Mouse (Mus musculus): ENCODE data around the gene 6430628N08Rik. TPM values are rescaled to one million over a fixed set of nuclear protein-coding genes. Genes with fewer than 3 reads are reported as not detected.

Gene 6430628N08Rik
- polyA plus RNA-seq, 1 experiment from 2014 or later, result 0.23 TPM

- Histone ChIP-seq H3K9me3 (replicated peaks) (no peaks in the 10 kb centered on the region), H3K4me2 (replicated peaks) (peak within 1 kb of the TSS; percentile 71), H3K4me3 (replicated peaks) (peak within 1 kb of the TSS; percentile 41), H3K27me3 (peaks cover 96% of the 10 kb centered on the region), H3K9ac (no peak within 1 kb of the TSS; the same call in 1 of the 2 replicates), H3K36me3 (no peaks in the 10 kb centered on the region), H3K27ac (replicated peaks) (peak within 1 kb of the TSS; percentile 68), H3K4me1 (peaks cover 36% of the 10 kb centered on the region)
- 0 out of 2 replicates have a peak, but pooled peaks have one; percentile 37 for ATAC-seq (ENCODE audit: insufficient number of reproducible peaks, low FRiP score, low TSS enrichment, low read depth)
- under 1% methylated on average over 71 of the region's 71 CpGs for WGBS
Observed at GRCm38 (mm10) chr4:115939295-115940102, 49.0 kb downstream of the 6430628N08Rik start, which contains the start of gene Dmbx1. Dmbx1 (minus strand) TSS chr4:115939926.

GRCm38 (mm10) chr4:115940681-115941080, 50.2 kb downstream of the 6430628N08Rik start:
- no peak overlapping the region for H3K4me3 ChIP-seq (replicated peaks)
- no peak overlapping the region for H3K27ac ChIP-seq (replicated peaks)
- 14% methylated on average over 3 of the region's 3 CpGs for WGBS
- no peak overlapping the region for H3K4me2 ChIP-seq (replicated peaks)
- no peaks in the 10 kb centered on the region for H3K9me3 ChIP-seq (replicated peaks)
- no peaks in the 10 kb centered on the region for H3K36me3 ChIP-seq
- no peak overlapping the region for H3K9ac ChIP-seq
- H3K27me3 ChIP-seq, result peaks cover 98% of the 10 kb centered on the region
- peaks cover 36% of the 10 kb centered on the region for H3K4me1 ChIP-seq
- ATAC-seq (ENCODE audit: insufficient number of reproducible peaks, low FRiP score, low TSS enrichment, low read depth), result no peak

GRCm38 (mm10) chr4:115941242-115941820, 50.9 kb downstream of the 6430628N08Rik start:
- H3K4me2 ChIP-seq (replicated peaks), result no peak overlapping the region
- H3K9me3 ChIP-seq (replicated peaks), result no peaks in the 10 kb centered on the region
- no peaks in the 10 kb centered on the region for H3K36me3 ChIP-seq
- H3K4me3 ChIP-seq (replicated peaks), result no peak overlapping the region
- peaks cover 30% of the 10 kb centered on the region for H3K4me1 ChIP-seq
- WGBS, result 10% methylated on average over 9 of the region's 9 CpGs
- no peak for ATAC-seq (ENCODE audit: insufficient number of reproducible peaks, low FRiP score, low TSS enrichment, low read depth)
- H3K27ac ChIP-seq (replicated peaks), result no peak overlapping the region
- no peak overlapping the region for H3K9ac ChIP-seq
- H3K27me3 ChIP-seq, result peaks cover 98% of the 10 kb centered on the region

- H3K36me3 ChIP-seq, result no peaks in the 10 kb centered on the region
- no peak overlapping the region for H3K27ac ChIP-seq (replicated peaks)
- H3K9ac ChIP-seq, result no peak overlapping the region
- WGBS, result 1% methylated on average over 40 of the region's 41 CpGs
- H3K4me3 ChIP-seq (replicated peaks), result peak overlapping the region; percentile 27
- H3K4me2 ChIP-seq (replicated peaks), result peak overlapping the region; percentile 32
- ATAC-seq (ENCODE audit: insufficient number of reproducible peaks, low FRiP score, low TSS enrichment, low read depth), result no peak
- peaks cover 18% of the 10 kb centered on the region for H3K4me1 ChIP-seq
- H3K9me3 ChIP-seq (replicated peaks), result no peaks in the 10 kb centered on the region
- peaks cover 91% of the 10 kb centered on the region for H3K27me3 ChIP-seq
Observed at GRCm38 (mm10) chr4:115943669-115944314, 53.3 kb downstream of the 6430628N08Rik start.

Other genes with a start within 250 kb of the 6430628N08Rik start
- 4.3 and 4.4 TPM in 2 replicates for gene Cyp4b1, start 242.9 kb upstream of the 6430628N08Rik start, polyA plus RNA-seq (2015; fragmentation: Nextera tagmentation; extraction: Ambion mirVana)
- 41.1 and 45.7 TPM in 2 replicates for gene Efcab14, start 152.9 kb upstream of the 6430628N08Rik start, polyA plus RNA-seq (2015; fragmentation: Nextera tagmentation; extraction: Ambion mirVana)
- 0.35 TPM in 2 replicates for gene Tex38, start 109.6 kb upstream of the 6430628N08Rik start, polyA plus RNA-seq (2015; fragmentation: Nextera tagmentation; extraction: Ambion mirVana)
- gene Atpaf1, start 105.9 kb upstream of the 6430628N08Rik start, polyA plus RNA-seq (2015; fragmentation: Nextera tagmentation; extraction: Ambion mirVana), result 49.6 and 51.1 TPM in 2 replicates
- gene Mob3c, start 62.6 kb upstream of the 6430628N08Rik start, polyA plus RNA-seq (2015; fragmentation: Nextera tagmentation; extraction: Ambion mirVana), result 14.5 and 15.5 TPM in 2 replicates
- gene Mknk1, start 51.5 kb upstream of the 6430628N08Rik start, polyA plus RNA-seq (2015; fragmentation: Nextera tagmentation; extraction: Ambion mirVana), result 33.1 and 33.2 TPM in 2 replicates
- not detected in 2 replicates for gene Kncn, start 6.3 kb upstream of the 6430628N08Rik start, polyA plus RNA-seq (2015; fragmentation: Nextera tagmentation; extraction: Ambion mirVana)
- 3.3 TPM in 2 replicates for gene Dmbx1, start 49.3 kb downstream of the 6430628N08Rik start, polyA plus RNA-seq (2015; fragmentation: Nextera tagmentation; extraction: Ambion mirVana)
- 7.0 and 8.5 TPM in 2 replicates for gene Faah, start 127.3 kb downstream of the 6430628N08Rik start, polyA plus RNA-seq (2015; fragmentation: Nextera tagmentation; extraction: Ambion mirVana)
- 15.9 and 17.9 TPM in 2 replicates for gene Nsun4, start 163.2 kb downstream of the 6430628N08Rik start, polyA plus RNA-seq (2015; fragmentation: Nextera tagmentation; extraction: Ambion mirVana)
- 472 and 502 TPM in 2 replicates for gene Uqcrh, start 184.4 kb downstream of the 6430628N08Rik start, polyA plus RNA-seq (2015; fragmentation: Nextera tagmentation; extraction: Ambion mirVana)
- 79.5 and 81.6 TPM in 2 replicates for gene Lrrc41, start 184.6 kb downstream of the 6430628N08Rik start, polyA plus RNA-seq (2015; fragmentation: Nextera tagmentation; extraction: Ambion mirVana)
- gene Rad54l, start 233.0 kb downstream of the 6430628N08Rik start, polyA plus RNA-seq (2015; fragmentation: Nextera tagmentation; extraction: Ambion mirVana), result 21.8 and 23.6 TPM in 2 replicates
- gene Pomgnt1, start 233.2 kb downstream of the 6430628N08Rik start, polyA plus RNA-seq (2015; fragmentation: Nextera tagmentation; extraction: Ambion mirVana), result 61.5 and 65.2 TPM in 2 replicates

Data from embryonic facial prominence, embryonic 15.5 days (tissue).